Mouse (Mus musculus): ENCODE measurements around the gene Pard3b. TPM values are rescaled to one million over a fixed set of nuclear protein-coding genes. Genes with fewer than 3 reads are reported as not detected.

Pard3b gene
- polyA plus RNA-seq, 1 experiment from 2014 or later, result 11.4 TPM

- no peak for ATAC-seq (replicated peaks; ENCODE audit: extremely low read depth, insufficient read depth, low FRiP score)
- Histone ChIP-seq H3K27ac (ENCODE audit: low read length) (no peak overlapping the region), H3K9me3 (replicated peaks; ENCODE audit: control insufficient read depth, low read length) (no peaks in the 10 kb centered on the region), H3K36me3 (ENCODE audit: control insufficient read depth, insufficient read depth) (no peaks in the 10 kb centered on the region), H3K4me3 (ENCODE audit: low read length) (no peak overlapping the region), H3K4me2 (ENCODE audit: low read depth, low read length) (no peak overlapping the region), H3K9ac (ENCODE audit: low read length) (no peak overlapping the region), H3K27me3 (ENCODE audit: control insufficient read depth, insufficient read depth, low read length) (no peaks in the 10 kb centered on the region), H3K4me1 (ENCODE audit: control insufficient read depth, insufficient read depth, low read length) (0 out of 2 replicates have a peak, but pooled peaks cover 3% of the 10 kb centered on the region)
- WGBS, result 79% methylated on average over 7 of the region's 7 CpGs
Measured at GRCm38 (mm10) chr1:62562987-62563386, 924.4 kb downstream of the Pard3b start.

- H3K36me3 ChIP-seq (ENCODE audit: control insufficient read depth, insufficient read depth), result no peaks in the 10 kb centered on the region
- WGBS, result 56% methylated on average over 13 of the region's 13 CpGs
- 0 out of 2 replicates have a peak, but pooled peaks cover 3% of the 10 kb centered on the region for H3K4me1 ChIP-seq (ENCODE audit: control insufficient read depth, insufficient read depth, low read length)
- H3K9ac ChIP-seq (ENCODE audit: low read length), result no peak overlapping the region
- H3K4me3 ChIP-seq (ENCODE audit: low read length), result no peak overlapping the region
- no peaks in the 10 kb centered on the region for H3K27me3 ChIP-seq (ENCODE audit: control insufficient read depth, insufficient read depth, low read length)
- no peak overlapping the region for H3K4me2 ChIP-seq (ENCODE audit: low read depth, low read length)
- no peak for ATAC-seq (replicated peaks; ENCODE audit: extremely low read depth, insufficient read depth, low FRiP score)
- no peaks in the 10 kb centered on the region for H3K9me3 ChIP-seq (replicated peaks; ENCODE audit: control insufficient read depth, low read length)
- H3K27ac ChIP-seq (ENCODE audit: low read length), result no peak overlapping the region
Measured at GRCm38 (mm10) chr1:62564245-62565119, 925.9 kb downstream of the Pard3b start.

- Histone ChIP-seq H3K9ac (ENCODE audit: low read length) (no peak overlapping the region), H3K4me3 (ENCODE audit: low read length) (no peak overlapping the region), H3K4me2 (ENCODE audit: low read depth, low read length) (no peak overlapping the region), H3K27ac (ENCODE audit: low read length) (no peak overlapping the region), H3K4me1 (ENCODE audit: control insufficient read depth, insufficient read depth, low read length) (0 out of 2 replicates have a peak, but pooled peaks cover 3% of the 10 kb centered on the region), H3K9me3 (replicated peaks; ENCODE audit: control insufficient read depth, low read length) (no peaks in the 10 kb centered on the region), H3K27me3 (ENCODE audit: control insufficient read depth, insufficient read depth, low read length) (no peaks in the 10 kb centered on the region), H3K36me3 (ENCODE audit: control insufficient read depth, insufficient read depth) (no peaks in the 10 kb centered on the region)
- 83% methylated on average over 9 of the region's 9 CpGs for WGBS
- no peak for ATAC-seq (replicated peaks; ENCODE audit: extremely low read depth, insufficient read depth, low FRiP score)
Measured at GRCm38 (mm10) chr1:62565120-62565809, 926.6 kb downstream of the Pard3b start.

GRCm38 (mm10) chr1:62566596-62566995 is 928.0 kb downstream of the Pard3b start:
- no peak overlapping the region for H3K4me2 ChIP-seq (ENCODE audit: low read depth, low read length)
- H3K9me3 ChIP-seq (replicated peaks; ENCODE audit: control insufficient read depth, low read length), result 0 out of 2 replicates have a peak, but pooled peaks cover 3% of the 10 kb centered on the region
- H3K27ac ChIP-seq (ENCODE audit: low read length), result no peak overlapping the region
- H3K4me1 ChIP-seq (ENCODE audit: control insufficient read depth, insufficient read depth, low read length), result 0 out of 2 replicates have a peak, but pooled peaks cover 3% of the 10 kb centered on the region
- H3K4me3 ChIP-seq (ENCODE audit: low read length), result no peak overlapping the region
- no peak for ATAC-seq (replicated peaks; ENCODE audit: extremely low read depth, insufficient read depth, low FRiP score)
- H3K27me3 ChIP-seq (ENCODE audit: control insufficient read depth, insufficient read depth, low read length), result no peaks in the 10 kb centered on the region
- H3K9ac ChIP-seq (ENCODE audit: low read length), result no peak overlapping the region
- H3K36me3 ChIP-seq (ENCODE audit: control insufficient read depth, insufficient read depth), result no peaks in the 10 kb centered on the region
- 31% methylated on average over 4 of the region's 4 CpGs for WGBS

- no peak overlapping the region for H3K4me2 ChIP-seq (ENCODE audit: low read depth, low read length)
- peaks cover 12% of the 10 kb centered on the region for H3K4me1 ChIP-seq (ENCODE audit: control insufficient read depth, insufficient read depth, low read length)
- no peak overlapping the region for H3K4me3 ChIP-seq (ENCODE audit: low read length)
- no peak overlapping the region for H3K27ac ChIP-seq (ENCODE audit: low read length)
- ATAC-seq (replicated peaks; ENCODE audit: extremely low read depth, insufficient read depth, low FRiP score), result no peak
- WGBS, result 65% methylated on average over 3 of the region's 3 CpGs
- no peaks in the 10 kb centered on the region for H3K27me3 ChIP-seq (ENCODE audit: control insufficient read depth, insufficient read depth, low read length)
- H3K9me3 ChIP-seq (replicated peaks; ENCODE audit: control insufficient read depth, low read length), result no peaks in the 10 kb centered on the region
- no peak overlapping the region for H3K9ac ChIP-seq (ENCODE audit: low read length)
- no peaks in the 10 kb centered on the region for H3K36me3 ChIP-seq (ENCODE audit: control insufficient read depth, insufficient read depth)
Measured at GRCm38 (mm10) chr1:62576939-62577590, 938.4 kb downstream of the Pard3b start.

- Histone ChIP-seq H3K27me3 (ENCODE audit: control insufficient read depth, insufficient read depth, low read length) (no peaks in the 10 kb centered on the region), H3K4me3 (ENCODE audit: low read length) (no peak overlapping the region), H3K27ac (ENCODE audit: low read length) (peak overlapping the region; percentile 46), H3K4me1 (ENCODE audit: control insufficient read depth, insufficient read depth, low read length) (peaks cover 12% of the 10 kb centered on the region), H3K9me3 (replicated peaks; ENCODE audit: control insufficient read depth, low read length) (no peaks in the 10 kb centered on the region), H3K9ac (ENCODE audit: low read length) (no peak overlapping the region), H3K4me2 (ENCODE audit: low read depth, low read length) (no peak overlapping the region), H3K36me3 (ENCODE audit: control insufficient read depth, insufficient read depth) (no peaks in the 10 kb centered on the region)
- no peak for ATAC-seq (replicated peaks; ENCODE audit: extremely low read depth, insufficient read depth, low FRiP score)
- WGBS, result 54% methylated on average over 7 of the region's 7 CpGs
Measured at GRCm38 (mm10) chr1:62579024-62579765, 940.6 kb downstream of the Pard3b start.

GRCm38 (mm10) chr1:62580314-62580935 is 941.8 kb downstream of the Pard3b start:
- no peaks in the 10 kb centered on the region for H3K9me3 ChIP-seq (replicated peaks; ENCODE audit: control insufficient read depth, low read length)

GRCm38 (mm10) chr1:62582476-62582875 is 943.9 kb downstream of the Pard3b start:
- Histone ChIP-seq H3K9ac (ENCODE audit: low read length) (no peak overlapping the region), H3K4me2 (ENCODE audit: low read depth, low read length) (no peak overlapping the region), H3K9me3 (replicated peaks; ENCODE audit: control insufficient read depth, low read length) (no peaks in the 10 kb centered on the region), H3K27me3 (ENCODE audit: control insufficient read depth, insufficient read depth, low read length) (no peaks in the 10 kb centered on the region), H3K36me3 (ENCODE audit: control insufficient read depth, insufficient read depth) (no peaks in the 10 kb centered on the region), H3K27ac (ENCODE audit: low read length) (no peak overlapping the region), H3K4me3 (ENCODE audit: low read length) (no peak overlapping the region), H3K4me1 (ENCODE audit: control insufficient read depth, insufficient read depth, low read length) (peaks cover 12% of the 10 kb centered on the region)
- no peak for ATAC-seq (replicated peaks; ENCODE audit: extremely low read depth, insufficient read depth, low FRiP score)
- 82% methylated on average over 4 of the region's 4 CpGs for WGBS

More at GRCm38 (mm10) chr1:62580314-62580935, 941.8 kb downstream of the Pard3b start:
- Histone ChIP-seq H3K27me3 (ENCODE audit: control insufficient read depth, insufficient read depth, low read length) (no peaks in the 10 kb centered on the region), H3K4me1 (ENCODE audit: control insufficient read depth, insufficient read depth, low read length) (peaks cover 12% of the 10 kb centered on the region), H3K4me3 (ENCODE audit: low read length) (no peak overlapping the region), H3K27ac (ENCODE audit: low read length) (no peak overlapping the region), H3K4me2 (ENCODE audit: low read depth, low read length) (no peak overlapping the region), H3K9ac (ENCODE audit: low read length) (no peak overlapping the region), H3K36me3 (ENCODE audit: control insufficient read depth, insufficient read depth) (no peaks in the 10 kb centered on the region)
- 50% methylated on average over 4 of the region's 4 CpGs for WGBS
- ATAC-seq (replicated peaks; ENCODE audit: extremely low read depth, insufficient read depth, low FRiP score), result no peak

All from heart, embryonic 16.5 days (tissue).